Mouse (Mus musculus) heart, embryonic 12.5 days (tissue): ENCODE measurements around the gene Eif3d. TPM values are rescaled to one million over a fixed set of nuclear protein-coding genes. Genes with fewer than 3 reads are reported as not detected.

ENCODE experiments used
- ATAC-seq: fragments of 200-750 bp; cut with Nextera tagmentation; 2 replicates; pipeline ENCODE4 v1.8.0; 2017; ENCODE audit warnings: moderate TSS enrichment, moderate library complexity; ENCODE audit not compliant: insufficient number of reproducible peaks, low FRiP score
- H3K27ac ChIP-seq: fragments of 300-500 bp; sonication (generic); 2 replicates; pipeline ENCODE4 v1.5.1; 2016; ENCODE audit warnings: mild to moderate bottlenecking, moderate library complexity; ENCODE audit not compliant: poor library complexity, severe bottlenecking
- H3K27me3 ChIP-seq: fragments of 300-500 bp; sonication (generic); replicated peaks from 2 replicates; pipeline ENCODE4 v1.6.1; 2016; ENCODE audit warnings: mild to moderate bottlenecking, moderate library complexity
- H3K36me3 ChIP-seq: fragments of 300-500 bp; sonication (generic); 2 replicates; pipeline ENCODE4 v1.6.1; 2016; ENCODE audit warnings: mild to moderate bottlenecking, moderate library complexity
- H3K4me1 ChIP-seq: fragments of 300-500 bp; sonication (generic); replicated peaks from 2 replicates; pipeline ENCODE4 v1.6.1; 2016; ENCODE audit warnings: mild to moderate bottlenecking
- H3K4me2 ChIP-seq: fragments of 300-500 bp; sonication (generic); 2 replicates; pipeline ENCODE4 v1.6.1; 2016; ENCODE audit warnings: mild to moderate bottlenecking, moderate library complexity
- H3K4me3 ChIP-seq: fragments of 300-500 bp; sonication (generic); 2 replicates; pipeline ENCODE4 v1.5.1; 2016; ENCODE audit warnings: mild to moderate bottlenecking
- H3K9ac ChIP-seq: fragments of 300-500 bp; sonication (generic); 2 replicates; pipeline ENCODE4 v1.6.1; 2016; ENCODE audit warnings: mild to moderate bottlenecking, moderate library complexity
- H3K9me3 ChIP-seq: fragments of 300-500 bp; sonication (generic); replicated peaks from 2 replicates; pipeline ENCODE4 v1.6.1; 2016; ENCODE audit warnings: mild to moderate bottlenecking, moderate library complexity
- WGBS: fragments of 180-500 bp; shearing (Covaris S2); methylation state at CpG from one replicate; pipeline ENCODE4 v1.1.7; 2016; 5-methylcytosine and 5-hydroxymethylcytosine counted together
- polyA plus RNA-seq: library from polyadenylated mRNA; unstranded; fragments of >200 nt; fragmentation: Nextera tagmentation; extraction: Ambion mirVana; gene quantifications from 2 replicates; pipeline ENCODE4 v1.2.1, GENCODE M21; 2016

Eif3d gene
- polyA plus RNA-seq, 1 experiment from 2014 or later, result 157 TPM

- 54% methylated on average over 8 of the region's 8 CpGs for WGBS
- peak overlapping the region; percentile 78 for H3K4me2 ChIP-seq
- H3K4me1 ChIP-seq, result peaks cover 33% of the 10 kb centered on the region
- peak overlapping the region; percentile 70 for H3K4me3 ChIP-seq
- H3K9me3 ChIP-seq, result no peaks in the 10 kb centered on the region
- peaks cover 3% of the 10 kb centered on the region; the same call in 1 of the 2 replicates for H3K27me3 ChIP-seq
- H3K27ac ChIP-seq, result no peak overlapping the region
- ATAC-seq, result no peak
- H3K9ac ChIP-seq, result peak overlapping the region; percentile 79
- peaks cover 22% of the 10 kb centered on the region for H3K36me3 ChIP-seq
These were observed 40.8 kb downstream of the Eif3d start for GRCm38 (mm10) chr15:77929804-77930203.

- H3K27me3 ChIP-seq, result no peaks in the 10 kb centered on the region
- peak; percentile 94 for ATAC-seq
- no peaks in the 10 kb centered on the region for H3K9me3 ChIP-seq
- H3K9ac ChIP-seq, result peak within 1 kb of the TSS; percentile 83
- under 1% methylated on average over 34 of the region's 34 CpGs for WGBS
- H3K4me2 ChIP-seq, result peak within 1 kb of the TSS; percentile 78
- peaks cover 32% of the 10 kb centered on the region for H3K36me3 ChIP-seq
- H3K27ac ChIP-seq, result peak within 1 kb of the TSS; percentile 95
- peaks cover 33% of the 10 kb centered on the region for H3K4me1 ChIP-seq
- peak within 1 kb of the TSS; percentile 70 for H3K4me3 ChIP-seq
These were observed 41.8 kb downstream of the Eif3d start, which contains the start of gene Txn2 for GRCm38 (mm10) chr15:77928673-77929331. TSS of gene Txn2 (minus strand) at chr15:77929006.

- H3K9ac ChIP-seq, result peak overlapping the region; percentile 83
- 19% methylated on average over 4 of the region's 4 CpGs for WGBS
- ATAC-seq, result no peak
These were observed 42.5 kb downstream of the Eif3d start for GRCm38 (mm10) chr15:77928091-77928490.

GRCm38 (mm10) chr15:77926921-77927320 lies 43.7 kb downstream of the Eif3d start:
- no peak overlapping the region for H3K9ac ChIP-seq
- H3K36me3 ChIP-seq, result peaks cover 50% of the 10 kb centered on the region
- no peaks in the 10 kb centered on the region for H3K9me3 ChIP-seq
- peaks cover 27% of the 10 kb centered on the region for H3K4me1 ChIP-seq
- no peak for ATAC-seq
- H3K4me3 ChIP-seq, result no peak overlapping the region
- H3K27me3 ChIP-seq, result no peaks in the 10 kb centered on the region
- H3K27ac ChIP-seq, result no peak overlapping the region
- H3K4me2 ChIP-seq, result no peak overlapping the region
- WGBS, result 87% methylated on average over 5 of the region's 5 CpGs

More at GRCm38 (mm10) chr15:77928091-77928490, 42.5 kb downstream of the Eif3d start:
- Histone ChIP-seq H3K4me2 (peak overlapping the region; percentile 78), H3K4me1 (peaks cover 29% of the 10 kb centered on the region), H3K4me3 (peak overlapping the region; percentile 70), H3K9me3 (no peaks in the 10 kb centered on the region), H3K27me3 (no peaks in the 10 kb centered on the region), H3K36me3 (peaks cover 40% of the 10 kb centered on the region), H3K27ac (peak overlapping the region; percentile 95)

- ATAC-seq, result no peak
- Histone ChIP-seq H3K36me3 (peaks cover 66% of the 10 kb centered on the region), H3K4me3 (no peak overlapping the region), H3K27ac (no peak overlapping the region), H3K9me3 (no peaks in the 10 kb centered on the region), H3K27me3 (no peaks in the 10 kb centered on the region), H3K4me1 (peaks cover 21% of the 10 kb centered on the region), H3K9ac (no peak overlapping the region), H3K4me2 (no peak overlapping the region)
- 94% methylated on average over 2 of the region's 2 CpGs for WGBS
These were observed 45.4 kb downstream of the Eif3d start for GRCm38 (mm10) chr15:77925195-77925594.

- 68% methylated on average over 9 of the region's 9 CpGs for WGBS
- Histone ChIP-seq H3K9me3 (no peaks in the 10 kb centered on the region), H3K4me2 (no peak overlapping the region), H3K4me3 (no peak overlapping the region), H3K27me3 (no peaks in the 10 kb centered on the region), H3K9ac (no peak overlapping the region), H3K4me1 (peaks cover 12% of the 10 kb centered on the region), H3K27ac (no peak overlapping the region), H3K36me3 (peaks cover 81% of the 10 kb centered on the region)
- no peak for ATAC-seq
These were observed 47.2 kb downstream of the Eif3d start for GRCm38 (mm10) chr15:77923267-77924035.

- no peak overlapping the region for H3K4me2 ChIP-seq
- ATAC-seq, result no peak
- H3K9ac ChIP-seq, result no peak overlapping the region
- no peak overlapping the region for H3K4me3 ChIP-seq
- H3K27me3 ChIP-seq, result no peaks in the 10 kb centered on the region
- H3K4me1 ChIP-seq, result peaks cover 6% of the 10 kb centered on the region
- peaks cover 88% of the 10 kb centered on the region for H3K36me3 ChIP-seq
- no peaks in the 10 kb centered on the region for H3K9me3 ChIP-seq
- H3K27ac ChIP-seq, result no peak overlapping the region
- 84% methylated on average over 9 of the region's 9 CpGs for WGBS
These were observed 47.9 kb downstream of the Eif3d start for GRCm38 (mm10) chr15:77922710-77923109.

- H3K9ac ChIP-seq, result no peak overlapping the region
- no peaks in the 10 kb centered on the region for H3K9me3 ChIP-seq
- no peak overlapping the region for H3K4me2 ChIP-seq
- ATAC-seq, result no peak
- H3K27ac ChIP-seq, result no peak overlapping the region
- H3K27me3 ChIP-seq, result no peaks in the 10 kb centered on the region
- WGBS, result 85% methylated on average over 6 of the region's 6 CpGs
- no peaks in the 10 kb centered on the region for H3K4me1 ChIP-seq
- peaks cover 84% of the 10 kb centered on the region for H3K36me3 ChIP-seq
- H3K4me3 ChIP-seq, result no peak overlapping the region
These were observed 49.0 kb downstream of the Eif3d start for GRCm38 (mm10) chr15:77921636-77922035.

- 85% methylated on average over 10 of the region's 10 CpGs for WGBS
- H3K27ac ChIP-seq, result no peak overlapping the region
These were observed 49.8 kb downstream of the Eif3d start for GRCm38 (mm10) chr15:77920511-77921462.

GRCm38 (mm10) chr15:77919441-77919840 lies 51.2 kb downstream of the Eif3d start:
- no peak overlapping the region for H3K9ac ChIP-seq
- no peaks in the 10 kb centered on the region for H3K27me3 ChIP-seq
- no peak overlapping the region for H3K4me3 ChIP-seq
- H3K9me3 ChIP-seq, result no peaks in the 10 kb centered on the region
- H3K27ac ChIP-seq, result no peak overlapping the region
- no peak for ATAC-seq
- no peaks in the 10 kb centered on the region for H3K4me1 ChIP-seq
- 91% methylated on average over 12 of the region's 12 CpGs for WGBS
- no peak overlapping the region for H3K4me2 ChIP-seq
- peaks cover 88% of the 10 kb centered on the region for H3K36me3 ChIP-seq

More at GRCm38 (mm10) chr15:77920511-77921462, 49.8 kb downstream of the Eif3d start:
- Histone ChIP-seq H3K36me3 (peaks cover 85% of the 10 kb centered on the region), H3K27me3 (no peaks in the 10 kb centered on the region), H3K9ac (no peak overlapping the region), H3K4me2 (no peak overlapping the region), H3K4me3 (no peak overlapping the region), H3K4me1 (no peaks in the 10 kb centered on the region), H3K9me3 (no peaks in the 10 kb centered on the region)
- no peak for ATAC-seq
